Mouse (Mus musculus) stomach, postnatal 0 days (tissue): ENCODE measurements around the gene Spata45. TPM values are rescaled to one million over a fixed set of nuclear protein-coding genes. Genes with fewer than 3 reads are reported as not detected.
A peak's percentile ranks its signal among the peaks of the same experiment; 100 is the strongest.

Source experiments
- ATAC-seq: fragments of 200-750 bp; cut with Nextera tagmentation; 2 replicates; pipeline ENCODE4 v1.8.0; 2017; ENCODE audit not compliant: low FRiP score, low TSS enrichment
- DNase-seq: peaks from one replicate; pipeline ENCODE4 v3.0.0-alpha.2; 2016; ENCODE audit warnings: low spot score
- H3K27ac ChIP-seq: fragments of 300-500 bp; sonication (generic); replicated peaks from 2 replicates; pipeline ENCODE4 v1.5.1; 2014; ENCODE audit warnings: mild to moderate bottlenecking, control low read depth
- H3K27me3 ChIP-seq: fragments of 300-500 bp; sonication (generic); 2 replicates; pipeline ENCODE4 v1.6.1; 2014; ENCODE audit warnings: low read length; ENCODE audit not compliant: control insufficient read depth, insufficient read depth
- H3K36me3 ChIP-seq: fragments of 300-500 bp; sonication (generic); 2 replicates; pipeline ENCODE4 v1.6.1; 2014; ENCODE audit warnings: low read length, mixed read lengths; ENCODE audit not compliant: control insufficient read depth, insufficient read depth
- H3K4me1 ChIP-seq: fragments of 300-500 bp; sonication (generic); replicated peaks from 2 replicates; pipeline ENCODE4 v1.6.1; 2014; ENCODE audit warnings: antibody characterized with exemption; ENCODE audit not compliant: control insufficient read depth, insufficient read depth
- H3K4me2 ChIP-seq: fragments of 300-500 bp; sonication (generic); replicated peaks from 2 replicates; pipeline ENCODE4 v1.6.1; 2014; ENCODE audit warnings: low read depth, mild to moderate bottlenecking, control low read depth, moderate library complexity
- H3K4me3 ChIP-seq: fragments of 300-500 bp; sonication (generic); 2 replicates; pipeline ENCODE4 v1.5.1; 2014; ENCODE audit warnings: low read depth, low read length, control low read depth
- H3K9ac ChIP-seq: fragments of 300-500 bp; sonication (generic); 2 replicates; pipeline ENCODE4 v1.6.1; 2014; ENCODE audit warnings: mild to moderate bottlenecking, low read length, control low read depth, mixed read lengths
- H3K9me3 ChIP-seq: fragments of 300-500 bp; sonication (generic); 2 replicates; pipeline ENCODE4 v1.6.1; 2016; ENCODE audit warnings: low read length; ENCODE audit not compliant: control insufficient read depth
- CTCF ChIP-seq: IDR thresholded peaks from 2 replicates; pipeline ENCODE4 v1.5.1; 2016; ENCODE audit warnings: antibody characterized with exemption, low read depth, mild to moderate bottlenecking, moderate library complexity
- EP300 ChIP-seq: optimal IDR thresholded peaks from 2 replicates; pipeline ENCODE3; 2016; ENCODE audit warnings: antibody characterized with exemption
- WGBS: fragments of 180-500 bp; shearing (Covaris S2); extraction: QIAGEN DNeasy Blood & Tissue Kit; methylation state at CpG from one replicate; pipeline ENCODE4 v1.1.7; 2014; 5-methylcytosine and 5-hydroxymethylcytosine counted together
- polyA plus RNA-seq: library from polyadenylated mRNA; unstranded; fragments of >200 nt; fragmentation: Nextera tagmentation; extraction: Ambion mirVana; gene quantifications from 2 replicates; pipeline ENCODE4 v1.2.1, GENCODE M21; 2015

The Spata45 gene
- polyA plus RNA-seq, 1 experiment from 2014 or later, result not detected

- Histone ChIP-seq H3K4me1 (peaks cover 3% of the 10 kb centered on the region; the same call in 1 of the 2 replicates), H3K36me3 (no peaks in the 10 kb centered on the region), H3K4me2 (peak within 1 kb of the TSS; percentile 91), H3K9me3 (no peaks in the 10 kb centered on the region), H3K27me3 (no peaks in the 10 kb centered on the region), H3K9ac (peak within 1 kb of the TSS; percentile 83), H3K4me3 (peak within 1 kb of the TSS; percentile 68), H3K27ac (peak within 1 kb of the TSS; percentile 46; the same call in 1 of the 2 replicates)
- under 1% methylated on average over 56 of the region's 56 CpGs for WGBS
- peak; percentile 63 for TF ChIP-seq CTCF
- no peak for TF ChIP-seq EP300
- DNase-seq (peak; percentile 90), ATAC-seq (peak; percentile 93)
Observed at GRCm38 (mm10) chr1:191062781-191063485, 26.5 kb downstream of the Spata45 start, which contains the start of the genes Tatdn3 and Nsl1. Gene Tatdn3, minus strand, starts transcription at chr1:191062932. Gene Nsl1, plus strand, starts transcription at chr1:191063012.

- H3K4me3 ChIP-seq, result peak overlapping the region; percentile 68; the same call in 1 of the 2 replicates
- no peak for TF ChIP-seq CTCF
- no peak for TF ChIP-seq EP300
- no peaks in the 10 kb centered on the region for H3K27me3 ChIP-seq
- peak overlapping the region; percentile 91 for H3K4me2 ChIP-seq
- no peak overlapping the region for H3K9ac ChIP-seq
- peaks cover 3% of the 10 kb centered on the region; the same call in 1 of the 2 replicates for H3K4me1 ChIP-seq
- 59% methylated on average over 9 of the region's 9 CpGs for WGBS
- ATAC-seq (no peak), DNase-seq (no peak)
- no peak overlapping the region for H3K27ac ChIP-seq
- H3K9me3 ChIP-seq, result no peaks in the 10 kb centered on the region
- no peaks in the 10 kb centered on the region for H3K36me3 ChIP-seq
Observed at GRCm38 (mm10) chr1:191063700-191064099, 27.3 kb downstream of the Spata45 start.

- 83% methylated on average over 2 of the region's 2 CpGs for WGBS
- H3K4me1 ChIP-seq, result peaks cover 3% of the 10 kb centered on the region; the same call in 1 of the 2 replicates
- ATAC-seq, result no peak
- no peak overlapping the region for H3K4me3 ChIP-seq
- H3K4me2 ChIP-seq, result no peak overlapping the region
- H3K9ac ChIP-seq, result no peak overlapping the region
- TF ChIP-seq EP300 (no peak), CTCF (no peak)
- H3K36me3 ChIP-seq, result no peaks in the 10 kb centered on the region
- H3K27ac ChIP-seq, result no peak overlapping the region
- H3K27me3 ChIP-seq, result no peaks in the 10 kb centered on the region
- DNase-seq, result no peak
- no peaks in the 10 kb centered on the region for H3K9me3 ChIP-seq
Observed at GRCm38 (mm10) chr1:191064535-191064934, 28.1 kb downstream of the Spata45 start.

- 70% methylated on average over 4 of the region's 4 CpGs for WGBS
- Histone ChIP-seq H3K27me3 (no peaks in the 10 kb centered on the region), H3K4me1 (peaks cover 3% of the 10 kb centered on the region; the same call in 1 of the 2 replicates), H3K9me3 (no peaks in the 10 kb centered on the region), H3K27ac (no peak overlapping the region), H3K4me3 (no peak overlapping the region), H3K9ac (no peak overlapping the region), H3K4me2 (no peak overlapping the region), H3K36me3 (0 out of 2 replicates have a peak, but pooled peaks cover under 1% of the 10 kb centered on the region)
- no peak for TF ChIP-seq EP300
- TF ChIP-seq CTCF, result no peak
- ATAC-seq (no peak), DNase-seq (no peak)
Observed at GRCm38 (mm10) chr1:191065188-191065587, 28.7 kb downstream of the Spata45 start.

- 79% methylated on average over 5 of the region's 5 CpGs for WGBS
- DNase-seq (no peak), ATAC-seq (no peak)
- Histone ChIP-seq H3K27ac (no peak overlapping the region), H3K36me3 (peaks cover 5% of the 10 kb centered on the region), H3K9me3 (no peaks in the 10 kb centered on the region), H3K4me3 (no peak overlapping the region), H3K27me3 (no peaks in the 10 kb centered on the region), H3K4me2 (no peak overlapping the region), H3K9ac (no peak overlapping the region), H3K4me1 (peaks cover 3% of the 10 kb centered on the region; the same call in 1 of the 2 replicates)
- TF ChIP-seq CTCF (peak; percentile 59), EP300 (no peak)
Observed at GRCm38 (mm10) chr1:191068377-191068776, 31.9 kb downstream of the Spata45 start.

- peaks cover 5% of the 10 kb centered on the region for H3K36me3 ChIP-seq
- no peak overlapping the region for H3K4me2 ChIP-seq
- H3K4me3 ChIP-seq, result no peak overlapping the region
- H3K9ac ChIP-seq, result no peak overlapping the region
- no peak for ATAC-seq
- 89% methylated on average over 4 of the region's 4 CpGs for WGBS
- TF ChIP-seq CTCF (no peak), EP300 (no peak)
- H3K9me3 ChIP-seq, result no peaks in the 10 kb centered on the region
- no peak for DNase-seq
- H3K4me1 ChIP-seq, result no peaks in the 10 kb centered on the region
- no peak overlapping the region for H3K27ac ChIP-seq
- no peaks in the 10 kb centered on the region for H3K27me3 ChIP-seq
Observed at GRCm38 (mm10) chr1:191070259-191070658, 33.8 kb downstream of the Spata45 start.
